Mouse (Mus musculus): Measurements from ENCODE around the gene Dock11. TPM values are rescaled to one million over a fixed set of nuclear protein-coding genes. Genes with fewer than 3 reads are reported as not detected.

Gene Dock11
- polyA plus RNA-seq, 1 experiment from 2014 or later = 6.6 TPM

GRCm38 (mm10) chrX:35904352-35904751, 15.7 kb downstream of the Dock11 start:
- H3K9me3 ChIP-seq (ENCODE audit: control insufficient read depth, low read length) = no peaks in the 10 kb centered on the region
- H3K27me3 ChIP-seq (ENCODE audit: control insufficient read depth, insufficient read depth, low read depth, low read length) = no peaks in the 10 kb centered on the region
- H3K4me1 ChIP-seq (replicated peaks; ENCODE audit: control insufficient read depth, insufficient read depth, low read length) = no peaks in the 10 kb centered on the region
- 57% methylated on average over 7 of the region's 7 CpGs for WGBS
- no peaks in the 10 kb centered on the region for H3K36me3 ChIP-seq (ENCODE audit: control insufficient read depth, insufficient read depth, low read length)
- no peak overlapping the region for H3K9ac ChIP-seq (ENCODE audit: low read length)
- no peak for ATAC-seq (ENCODE audit: low read depth)
- H3K4me3 ChIP-seq (ENCODE audit: low read length) = no peak overlapping the region
- no peak overlapping the region for H3K4me2 ChIP-seq (ENCODE audit: low read depth, low read length)
- H3K27ac ChIP-seq (ENCODE audit: low read length) = no peak overlapping the region

GRCm38 (mm10) chrX:35906696-35907330, 18.2 kb downstream of the Dock11 start:
- no peak for ATAC-seq (ENCODE audit: low read depth)
- no peaks in the 10 kb centered on the region for H3K9me3 ChIP-seq (ENCODE audit: control insufficient read depth, low read length)
- no peaks in the 10 kb centered on the region for H3K27me3 ChIP-seq (ENCODE audit: control insufficient read depth, insufficient read depth, low read depth, low read length)
- 66% methylated on average over 4 of the region's 4 CpGs for WGBS
- H3K27ac ChIP-seq (ENCODE audit: low read length) = no peak overlapping the region
- H3K36me3 ChIP-seq (ENCODE audit: control insufficient read depth, insufficient read depth, low read length) = no peaks in the 10 kb centered on the region
- H3K4me1 ChIP-seq (replicated peaks; ENCODE audit: control insufficient read depth, insufficient read depth, low read length) = no peaks in the 10 kb centered on the region
- H3K9ac ChIP-seq (ENCODE audit: low read length) = no peak overlapping the region
- no peak overlapping the region for H3K4me2 ChIP-seq (ENCODE audit: low read depth, low read length)
- no peak overlapping the region for H3K4me3 ChIP-seq (ENCODE audit: low read length)

DNA sequence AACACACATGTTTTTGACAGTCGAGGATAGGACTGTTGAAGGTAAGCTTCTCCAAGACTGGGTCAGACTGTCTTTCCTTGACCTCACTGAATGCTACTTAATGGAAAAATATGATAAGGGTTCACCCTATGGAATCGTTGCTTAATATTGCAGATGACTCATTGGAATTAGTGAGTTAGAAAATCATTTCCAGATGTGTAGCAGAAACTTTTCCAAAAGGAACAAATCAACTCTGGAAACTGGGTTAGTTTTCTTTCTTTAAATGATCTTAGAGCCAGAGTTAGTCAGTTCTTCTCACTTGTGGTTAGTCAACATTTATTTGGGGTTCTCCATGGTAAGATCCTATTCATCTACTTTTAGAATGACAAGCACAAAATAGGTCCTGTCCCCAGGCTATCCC, 30.9 kb downstream of the Dock11 start:
- H3K27ac ChIP-seq (ENCODE audit: low read length) = no peak overlapping the region
- ATAC-seq (ENCODE audit: low read depth) = no peak
- H3K36me3 ChIP-seq (ENCODE audit: control insufficient read depth, insufficient read depth, low read length) = no peaks in the 10 kb centered on the region
- H3K4me3 ChIP-seq (ENCODE audit: low read length) = no peak overlapping the region
- H3K4me2 ChIP-seq (ENCODE audit: low read depth, low read length) = no peak overlapping the region
- WGBS = 65% methylated on average over 2 of the region's 2 CpGs
- H3K9me3 ChIP-seq (ENCODE audit: control insufficient read depth, low read length) = no peaks in the 10 kb centered on the region
- no peaks in the 10 kb centered on the region for H3K4me1 ChIP-seq (replicated peaks; ENCODE audit: control insufficient read depth, insufficient read depth, low read length)
- no peaks in the 10 kb centered on the region for H3K27me3 ChIP-seq (ENCODE audit: control insufficient read depth, insufficient read depth, low read depth, low read length)
- no peak overlapping the region for H3K9ac ChIP-seq (ENCODE audit: low read length)

- ATAC-seq (ENCODE audit: low read depth) = no peak
- Histone ChIP-seq H3K4me2 (ENCODE audit: low read depth, low read length) (no peak overlapping the region), H3K9me3 (ENCODE audit: control insufficient read depth, low read length) (no peaks in the 10 kb centered on the region), H3K9ac (ENCODE audit: low read length) (no peak overlapping the region), H3K27me3 (ENCODE audit: control insufficient read depth, insufficient read depth, low read depth, low read length) (no peaks in the 10 kb centered on the region), H3K27ac (ENCODE audit: low read length) (no peak overlapping the region), H3K4me1 (replicated peaks; ENCODE audit: control insufficient read depth, insufficient read depth, low read length) (no peaks in the 10 kb centered on the region), H3K36me3 (ENCODE audit: control insufficient read depth, insufficient read depth, low read length) (no peaks in the 10 kb centered on the region), H3K4me3 (ENCODE audit: low read length) (no peak overlapping the region)
- 65% methylated on average over 3 of the region's 3 CpGs for WGBS
Observed at GRCm38 (mm10) chrX:35920096-35920607, 31.5 kb downstream of the Dock11 start.

DNA sequence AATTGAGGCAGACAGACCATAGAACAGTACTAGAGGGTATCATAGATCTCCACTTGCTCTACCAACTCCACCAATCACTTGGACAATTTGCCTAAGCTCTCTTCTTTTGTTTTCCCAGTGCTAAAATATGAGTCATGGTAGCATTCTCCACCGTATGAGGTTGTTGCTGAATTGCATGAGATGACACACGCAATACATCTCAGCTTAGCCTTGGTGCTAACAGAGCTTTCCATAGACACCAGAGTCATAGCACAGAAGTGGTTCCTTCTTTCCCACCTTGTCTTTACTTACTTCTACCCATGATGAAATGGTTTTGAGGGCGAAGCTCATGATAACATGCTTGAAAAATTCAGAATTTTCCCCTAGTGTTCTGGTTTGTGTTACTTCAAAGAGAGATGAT, 33.3 kb downstream of the Dock11 start:
- H3K36me3 ChIP-seq (ENCODE audit: control insufficient read depth, insufficient read depth, low read length) = no peaks in the 10 kb centered on the region
- H3K27me3 ChIP-seq (ENCODE audit: control insufficient read depth, insufficient read depth, low read depth, low read length) = no peaks in the 10 kb centered on the region
- H3K4me1 ChIP-seq (replicated peaks; ENCODE audit: control insufficient read depth, insufficient read depth, low read length) = no peaks in the 10 kb centered on the region
- no peak overlapping the region for H3K4me3 ChIP-seq (ENCODE audit: low read length)
- H3K4me2 ChIP-seq (ENCODE audit: low read depth, low read length) = no peak overlapping the region
- H3K27ac ChIP-seq (ENCODE audit: low read length) = no peak overlapping the region
- no peak for ATAC-seq (ENCODE audit: low read depth)
- H3K9me3 ChIP-seq (ENCODE audit: control insufficient read depth, low read length) = no peaks in the 10 kb centered on the region
- H3K9ac ChIP-seq (ENCODE audit: low read length) = no peak overlapping the region
- 72% methylated on average over 3 of the region's 3 CpGs for WGBS

- no peak overlapping the region for H3K27ac ChIP-seq (ENCODE audit: low read length)
- no peak overlapping the region for H3K9ac ChIP-seq (ENCODE audit: low read length)
- H3K4me3 ChIP-seq (ENCODE audit: low read length) = no peak overlapping the region
- no peaks in the 10 kb centered on the region for H3K27me3 ChIP-seq (ENCODE audit: control insufficient read depth, insufficient read depth, low read depth, low read length)
- no peaks in the 10 kb centered on the region for H3K4me1 ChIP-seq (replicated peaks; ENCODE audit: control insufficient read depth, insufficient read depth, low read length)
- WGBS = 52% methylated on average over 1 of the region's 1 CpGs
- ATAC-seq (ENCODE audit: low read depth) = no peak
- no peaks in the 10 kb centered on the region for H3K9me3 ChIP-seq (ENCODE audit: control insufficient read depth, low read length)
- no peak overlapping the region for H3K4me2 ChIP-seq (ENCODE audit: low read depth, low read length)
- no peaks in the 10 kb centered on the region for H3K36me3 ChIP-seq (ENCODE audit: control insufficient read depth, insufficient read depth, low read length)
Observed at GRCm38 (mm10) chrX:35924705-35925264, 36.2 kb downstream of the Dock11 start.

GRCm38 (mm10) chrX:35930094-35930933, 41.7 kb downstream of the Dock11 start:
- Histone ChIP-seq H3K36me3 (ENCODE audit: control insufficient read depth, insufficient read depth, low read length) (no peaks in the 10 kb centered on the region), H3K4me1 (replicated peaks; ENCODE audit: control insufficient read depth, insufficient read depth, low read length) (no peaks in the 10 kb centered on the region), H3K27ac (ENCODE audit: low read length) (no peak overlapping the region), H3K9ac (ENCODE audit: low read length) (no peak overlapping the region), H3K9me3 (ENCODE audit: control insufficient read depth, low read length) (no peaks in the 10 kb centered on the region), H3K27me3 (ENCODE audit: control insufficient read depth, insufficient read depth, low read depth, low read length) (no peaks in the 10 kb centered on the region), H3K4me3 (ENCODE audit: low read length) (no peak overlapping the region), H3K4me2 (ENCODE audit: low read depth, low read length) (no peak overlapping the region)
- ATAC-seq (ENCODE audit: low read depth) = no peak
- WGBS = 57% methylated on average over 9 of the region's 9 CpGs

DNA sequence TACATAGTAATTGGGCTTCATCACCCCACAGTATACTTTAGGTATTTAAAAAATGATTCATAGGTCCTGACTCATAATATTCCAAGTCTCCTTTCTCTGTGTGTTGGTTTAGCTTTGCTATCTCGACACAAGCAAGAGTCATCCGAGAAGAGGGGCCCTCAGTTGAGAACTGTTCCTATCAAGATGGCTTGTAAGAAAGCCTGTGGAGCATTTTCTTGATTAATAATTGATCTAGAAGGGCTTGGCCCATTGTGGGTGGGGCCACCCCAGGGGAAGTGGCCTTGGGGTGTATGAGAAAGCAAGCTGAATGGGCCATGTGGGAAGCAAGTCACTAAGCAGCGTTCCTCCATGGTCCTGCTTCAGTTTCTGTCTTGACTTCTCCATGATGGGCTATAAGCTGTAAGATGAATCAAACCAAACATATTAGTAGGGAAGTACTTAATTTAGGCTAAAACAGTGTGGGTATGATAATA, 42.3 kb downstream of the Dock11 start:
- no peaks in the 10 kb centered on the region for H3K9me3 ChIP-seq (ENCODE audit: control insufficient read depth, low read length)
- H3K27me3 ChIP-seq (ENCODE audit: control insufficient read depth, insufficient read depth, low read depth, low read length) = no peaks in the 10 kb centered on the region
- no peak overlapping the region for H3K4me3 ChIP-seq (ENCODE audit: low read length)
- H3K27ac ChIP-seq (ENCODE audit: low read length) = no peak overlapping the region
- H3K4me1 ChIP-seq (replicated peaks; ENCODE audit: control insufficient read depth, insufficient read depth, low read length) = no peaks in the 10 kb centered on the region
- no peak overlapping the region for H3K4me2 ChIP-seq (ENCODE audit: low read depth, low read length)
- H3K36me3 ChIP-seq (ENCODE audit: control insufficient read depth, insufficient read depth, low read length) = no peaks in the 10 kb centered on the region
- no peak for ATAC-seq (ENCODE audit: low read depth)
- H3K9ac ChIP-seq (ENCODE audit: low read length) = no peak overlapping the region
- WGBS = 58% methylated on average over 3 of the region's 3 CpGs

DNA sequence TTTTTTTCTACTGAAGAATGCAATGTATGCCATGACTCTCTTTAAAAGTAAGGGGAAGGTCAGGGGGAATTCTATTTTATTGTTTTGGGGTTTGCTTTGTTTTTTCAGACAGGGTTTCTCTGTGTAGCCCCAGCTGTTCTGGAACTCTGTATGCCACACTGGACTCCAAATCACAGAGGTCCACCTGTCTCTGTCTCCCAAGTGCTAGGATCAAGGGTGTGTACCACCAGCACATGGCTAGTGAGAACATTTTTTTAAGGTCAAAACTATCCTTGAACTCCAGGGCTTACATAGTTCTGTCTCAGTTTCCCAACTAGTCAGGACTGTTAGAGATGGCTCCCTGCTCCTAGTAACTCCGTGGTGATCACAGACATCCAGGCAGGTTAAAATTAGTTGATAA, 43.3 kb downstream of the Dock11 start:
- no peak for ATAC-seq (ENCODE audit: low read depth)
- Histone ChIP-seq H3K9me3 (ENCODE audit: control insufficient read depth, low read length) (no peaks in the 10 kb centered on the region), H3K4me1 (replicated peaks; ENCODE audit: control insufficient read depth, insufficient read depth, low read length) (no peaks in the 10 kb centered on the region), H3K4me3 (ENCODE audit: low read length) (no peak overlapping the region), H3K27me3 (ENCODE audit: control insufficient read depth, insufficient read depth, low read depth, low read length) (no peaks in the 10 kb centered on the region), H3K9ac (ENCODE audit: low read length) (no peak overlapping the region), H3K27ac (ENCODE audit: low read length) (no peak overlapping the region), H3K4me2 (ENCODE audit: low read depth, low read length) (no peak overlapping the region), H3K36me3 (ENCODE audit: control insufficient read depth, insufficient read depth, low read length) (no peaks in the 10 kb centered on the region)
- 60% methylated on average over 1 of the region's 1 CpGs for WGBS

Data from lung, embryonic 16.5 days (tissue).